Mouse (Mus musculus): ENCODE data around the gene Unc13a.

DNA sequence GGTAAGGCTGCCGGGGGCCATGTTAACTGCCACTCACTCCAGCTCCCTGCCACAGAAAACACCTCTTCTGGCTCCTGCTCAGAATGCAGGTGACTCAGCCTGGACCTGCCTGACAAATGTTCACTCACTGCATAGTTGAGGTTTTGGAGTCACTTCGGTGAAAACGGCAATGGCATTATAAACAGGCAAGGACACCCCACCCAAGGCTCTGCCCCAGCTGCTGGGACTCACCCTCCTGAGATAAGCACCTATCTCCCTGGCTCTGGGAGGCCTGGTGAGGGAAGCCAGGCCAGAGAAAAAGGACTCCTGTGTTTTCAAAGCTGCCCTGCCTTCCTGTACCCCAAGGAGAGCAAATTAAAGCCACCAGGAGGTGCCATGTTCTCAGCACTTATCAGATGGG, 31.4 kb upstream of the Unc13a start:
- TF ChIP-seq POLR2A (IDR thresholded peaks at IDR 0.05; ENCODE audit: insufficient read depth, low read length): no peak
- TF ChIP-seq EP300 (IDR thresholded peaks at IDR 0.05; ENCODE audit: insufficient read depth, low read depth, low read length): no peak
